Mouse (Mus musculus): ENCODE results near the gene Ogfrl1. TPM values are rescaled to one million over a fixed set of nuclear protein-coding genes. Genes with fewer than 3 reads are reported as not detected.

Ogfrl1 gene
- 12.0 and 13.7 TPM in 2 replicates for polyA plus RNA-seq (2014; fragmentation: Nextera tagmentation; extraction: Ambion mirVana)

- no peaks in the 10 kb centered on the region for H3K4me1 ChIP-seq (ENCODE audit: control insufficient read depth, insufficient read depth, low read length)
- no peak for ATAC-seq (ENCODE audit: insufficient number of reproducible peaks, low FRiP score, low TSS enrichment, low read depth)
- DNase-seq (ENCODE audit: low spot score) = no peak
- no peaks in the 10 kb centered on the region for H3K9me3 ChIP-seq (ENCODE audit: control insufficient read depth, low read length)
- no peak within 1 kb of the TSS for H3K4me3 ChIP-seq (ENCODE audit: low read depth, low read length)
- no peak within 1 kb of the TSS for H3K27ac ChIP-seq (replicated peaks; ENCODE audit: low read depth, low read length)
- no peak within 1 kb of the TSS for H3K9ac ChIP-seq (ENCODE audit: low read length)
- 90% methylated on average over 4 of the region's 4 CpGs for WGBS
- H3K36me3 ChIP-seq (ENCODE audit: control insufficient read depth, insufficient read depth, low read length) = no peaks in the 10 kb centered on the region
- H3K4me2 ChIP-seq (ENCODE audit: low read depth, severe bottlenecking) = no peak within 1 kb of the TSS
- H3K27me3 ChIP-seq (ENCODE audit: control insufficient read depth, insufficient read depth, low read length) = no peaks in the 10 kb centered on the region
Measured at GRCm38 (mm10) chr1:23397623-23398022, at the start of gene Ogfrl1. Gene Ogfrl1, minus strand, starts transcription at chr1:23397772.

GRCm38 (mm10) chr1:23445736-23446424 lies 48.3 kb upstream of the Ogfrl1 start:
- Histone ChIP-seq H3K4me1 (ENCODE audit: control insufficient read depth, insufficient read depth, low read length) (no peaks in the 10 kb centered on the region), H3K36me3 (ENCODE audit: control insufficient read depth, insufficient read depth, low read length) (no peaks in the 10 kb centered on the region), H3K4me2 (ENCODE audit: low read depth, severe bottlenecking) (no peak overlapping the region), H3K9ac (ENCODE audit: low read length) (no peak overlapping the region), H3K27me3 (ENCODE audit: control insufficient read depth, insufficient read depth, low read length) (no peaks in the 10 kb centered on the region), H3K27ac (replicated peaks; ENCODE audit: low read depth, low read length) (no peak overlapping the region), H3K4me3 (ENCODE audit: low read depth, low read length) (no peak overlapping the region), H3K9me3 (ENCODE audit: control insufficient read depth, low read length) (no peaks in the 10 kb centered on the region)
- WGBS = 88% methylated on average over 5 of the region's 5 CpGs
- DNase-seq (ENCODE audit: low spot score) = no peak
- no peak for ATAC-seq (ENCODE audit: insufficient number of reproducible peaks, low FRiP score, low TSS enrichment, low read depth)

- Histone ChIP-seq H3K4me1 (ENCODE audit: control insufficient read depth, insufficient read depth, low read length) (no peaks in the 10 kb centered on the region), H3K9ac (ENCODE audit: low read length) (no peak overlapping the region), H3K27me3 (ENCODE audit: control insufficient read depth, insufficient read depth, low read length) (no peaks in the 10 kb centered on the region), H3K9me3 (ENCODE audit: control insufficient read depth, low read length) (no peaks in the 10 kb centered on the region), H3K27ac (replicated peaks; ENCODE audit: low read depth, low read length) (no peak overlapping the region), H3K4me2 (ENCODE audit: low read depth, severe bottlenecking) (no peak overlapping the region), H3K36me3 (ENCODE audit: control insufficient read depth, insufficient read depth, low read length) (no peaks in the 10 kb centered on the region), H3K4me3 (ENCODE audit: low read depth, low read length) (no peak overlapping the region)
- DNase-seq (ENCODE audit: low spot score) (no peak), ATAC-seq (ENCODE audit: insufficient number of reproducible peaks, low FRiP score, low TSS enrichment, low read depth) (no peak)
- 90% methylated on average over 3 of the region's 3 CpGs for WGBS
Measured at GRCm38 (mm10) chr1:23433612-23434011, 36.0 kb upstream of the Ogfrl1 start.

GRCm38 (mm10) chr1:23426447-23426846 lies 28.9 kb upstream of the Ogfrl1 start:
- DNase-seq (ENCODE audit: low spot score) (no peak), ATAC-seq (ENCODE audit: insufficient number of reproducible peaks, low FRiP score, low TSS enrichment, low read depth) (no peak)
- Histone ChIP-seq H3K9me3 (ENCODE audit: control insufficient read depth, low read length) (no peaks in the 10 kb centered on the region), H3K4me2 (ENCODE audit: low read depth, severe bottlenecking) (no peak overlapping the region), H3K27me3 (ENCODE audit: control insufficient read depth, insufficient read depth, low read length) (no peaks in the 10 kb centered on the region), H3K9ac (ENCODE audit: low read length) (no peak overlapping the region), H3K4me1 (ENCODE audit: control insufficient read depth, insufficient read depth, low read length) (no peaks in the 10 kb centered on the region), H3K4me3 (ENCODE audit: low read depth, low read length) (no peak overlapping the region), H3K36me3 (ENCODE audit: control insufficient read depth, insufficient read depth, low read length) (no peaks in the 10 kb centered on the region), H3K27ac (replicated peaks; ENCODE audit: low read depth, low read length) (no peak overlapping the region)
- WGBS = 83% methylated on average over 2 of the region's 2 CpGs

GRCm38 (mm10) chr1:23418941-23419340 lies 21.4 kb upstream of the Ogfrl1 start:
- 91% methylated on average over 1 of the region's 1 CpGs for WGBS
- no peaks in the 10 kb centered on the region for H3K36me3 ChIP-seq (ENCODE audit: control insufficient read depth, insufficient read depth, low read length)
- no peak overlapping the region for H3K27ac ChIP-seq (replicated peaks; ENCODE audit: low read depth, low read length)
- no peaks in the 10 kb centered on the region for H3K9me3 ChIP-seq (ENCODE audit: control insufficient read depth, low read length)
- H3K4me2 ChIP-seq (ENCODE audit: low read depth, severe bottlenecking) = no peak overlapping the region
- no peak overlapping the region for H3K4me3 ChIP-seq (ENCODE audit: low read depth, low read length)
- DNase-seq (ENCODE audit: low spot score) = no peak
- no peaks in the 10 kb centered on the region for H3K4me1 ChIP-seq (ENCODE audit: control insufficient read depth, insufficient read depth, low read length)
- H3K9ac ChIP-seq (ENCODE audit: low read length) = no peak overlapping the region
- no peaks in the 10 kb centered on the region for H3K27me3 ChIP-seq (ENCODE audit: control insufficient read depth, insufficient read depth, low read length)
- ATAC-seq (ENCODE audit: insufficient number of reproducible peaks, low FRiP score, low TSS enrichment, low read depth) = no peak

GRCm38 (mm10) chr1:23418059-23418458 lies 20.5 kb upstream of the Ogfrl1 start:
- H3K9ac ChIP-seq (ENCODE audit: low read length) = no peak overlapping the region
- H3K27ac ChIP-seq (replicated peaks; ENCODE audit: low read depth, low read length) = no peak overlapping the region
- H3K4me3 ChIP-seq (ENCODE audit: low read depth, low read length) = no peak overlapping the region
- ATAC-seq (ENCODE audit: insufficient number of reproducible peaks, low FRiP score, low TSS enrichment, low read depth) (no peak), DNase-seq (ENCODE audit: low spot score) (no peak)
- H3K4me2 ChIP-seq (ENCODE audit: low read depth, severe bottlenecking) = no peak overlapping the region
- H3K4me1 ChIP-seq (ENCODE audit: control insufficient read depth, insufficient read depth, low read length) = no peaks in the 10 kb centered on the region
- no peaks in the 10 kb centered on the region for H3K9me3 ChIP-seq (ENCODE audit: control insufficient read depth, low read length)
- no peaks in the 10 kb centered on the region for H3K36me3 ChIP-seq (ENCODE audit: control insufficient read depth, insufficient read depth, low read length)
- H3K27me3 ChIP-seq (ENCODE audit: control insufficient read depth, insufficient read depth, low read length) = no peaks in the 10 kb centered on the region
- WGBS = 64% methylated on average over 2 of the region's 2 CpGs

- H3K9me3 ChIP-seq (ENCODE audit: control insufficient read depth, low read length) = no peaks in the 10 kb centered on the region
- H3K9ac ChIP-seq (ENCODE audit: low read length) = no peak overlapping the region
- DNase-seq (ENCODE audit: low spot score) (no peak), ATAC-seq (ENCODE audit: insufficient number of reproducible peaks, low FRiP score, low TSS enrichment, low read depth) (no peak)
- H3K4me1 ChIP-seq (ENCODE audit: control insufficient read depth, insufficient read depth, low read length) = no peaks in the 10 kb centered on the region
- no peak overlapping the region for H3K4me3 ChIP-seq (ENCODE audit: low read depth, low read length)
- H3K4me2 ChIP-seq (ENCODE audit: low read depth, severe bottlenecking) = no peak overlapping the region
- 95% methylated on average over 3 of the region's 3 CpGs for WGBS
- H3K36me3 ChIP-seq (ENCODE audit: control insufficient read depth, insufficient read depth, low read length) = no peaks in the 10 kb centered on the region
- no peak overlapping the region for H3K27ac ChIP-seq (replicated peaks; ENCODE audit: low read depth, low read length)
- H3K27me3 ChIP-seq (ENCODE audit: control insufficient read depth, insufficient read depth, low read length) = no peaks in the 10 kb centered on the region
Measured at GRCm38 (mm10) chr1:23417562-23417961, 20.0 kb upstream of the Ogfrl1 start.

- no peak for DNase-seq (ENCODE audit: low spot score)
- Histone ChIP-seq H3K4me2 (ENCODE audit: low read depth, severe bottlenecking) (no peak overlapping the region), H3K4me3 (ENCODE audit: low read depth, low read length) (no peak overlapping the region), H3K9ac (ENCODE audit: low read length) (no peak overlapping the region), H3K36me3 (ENCODE audit: control insufficient read depth, insufficient read depth, low read length) (no peaks in the 10 kb centered on the region), H3K27me3 (ENCODE audit: control insufficient read depth, insufficient read depth, low read length) (no peaks in the 10 kb centered on the region), H3K27ac (replicated peaks; ENCODE audit: low read depth, low read length) (no peak overlapping the region), H3K9me3 (ENCODE audit: control insufficient read depth, low read length) (no peaks in the 10 kb centered on the region), H3K4me1 (ENCODE audit: control insufficient read depth, insufficient read depth, low read length) (no peaks in the 10 kb centered on the region)
- WGBS = 87% methylated on average over 5 of the region's 5 CpGs
- ATAC-seq (ENCODE audit: insufficient number of reproducible peaks, low FRiP score, low TSS enrichment, low read depth) = no peak
Measured at GRCm38 (mm10) chr1:23411533-23411932, 14.0 kb upstream of the Ogfrl1 start.

- no peak overlapping the region for H3K27ac ChIP-seq (replicated peaks; ENCODE audit: low read depth, low read length)
- WGBS = 92% methylated on average over 2 of the region's 2 CpGs
- no peaks in the 10 kb centered on the region for H3K9me3 ChIP-seq (ENCODE audit: control insufficient read depth, low read length)
- H3K4me3 ChIP-seq (ENCODE audit: low read depth, low read length) = no peak overlapping the region
- no peak for ATAC-seq (ENCODE audit: insufficient number of reproducible peaks, low FRiP score, low TSS enrichment, low read depth)
- no peaks in the 10 kb centered on the region for H3K36me3 ChIP-seq (ENCODE audit: control insufficient read depth, insufficient read depth, low read length)
- H3K4me2 ChIP-seq (ENCODE audit: low read depth, severe bottlenecking) = no peak overlapping the region
- H3K27me3 ChIP-seq (ENCODE audit: control insufficient read depth, insufficient read depth, low read length) = no peaks in the 10 kb centered on the region
- H3K4me1 ChIP-seq (ENCODE audit: control insufficient read depth, insufficient read depth, low read length) = no peaks in the 10 kb centered on the region
- no peak overlapping the region for H3K9ac ChIP-seq (ENCODE audit: low read length)
- no peak for DNase-seq (ENCODE audit: low spot score)
Measured at GRCm38 (mm10) chr1:23409960-23410359, 12.4 kb upstream of the Ogfrl1 start.

Measured in limb, embryonic 11.5 days (tissue).